Mouse (Mus musculus) forebrain, postnatal 0 days (tissue): ENCODE results near the gene Barx2. TPM values are rescaled to one million over a fixed set of nuclear protein-coding genes. Genes with fewer than 3 reads are reported as not detected.
A peak's percentile ranks its signal among the peaks of the same experiment; 100 is the strongest.

Experiments
- ATAC-seq: fragments of 200-750 bp; cut with Nextera tagmentation; 2 replicates; pipeline ENCODE4 v1.8.0; 2017; ENCODE audit warnings: mild to moderate bottlenecking, moderate library complexity
- DNase-seq: peaks from one replicate; pipeline ENCODE4 v3.0.0-alpha.2; 2015
- H3K27ac ChIP-seq: fragments of 300-500 bp; sonication (generic); 2 replicates; pipeline ENCODE4 v1.5.1; 2014; ENCODE audit warnings: low read depth, mild to moderate bottlenecking, antibody characterized with exemption, low read length, moderate library complexity, mixed read lengths
- H3K27me3 ChIP-seq: fragments of 300-500 bp; sonication (generic); 2 replicates; pipeline ENCODE4 v1.6.1; 2014; ENCODE audit warnings: mild to moderate bottlenecking, low read length, mixed read lengths; ENCODE audit not compliant: insufficient read depth
- H3K36me3 ChIP-seq: fragments of 300-500 bp; sonication (generic); 2 replicates; pipeline ENCODE4 v1.6.1; 2014; ENCODE audit warnings: mild to moderate bottlenecking, moderate library complexity; ENCODE audit not compliant: insufficient read depth
- H3K4me1 ChIP-seq: fragments of 300-500 bp; sonication (generic); 2 replicates; pipeline ENCODE4 v1.6.1; 2014; ENCODE audit warnings: antibody characterized with exemption; ENCODE audit not compliant: insufficient read depth
- H3K4me2 ChIP-seq: fragments of 300-500 bp; sonication (generic); 2 replicates; pipeline ENCODE4 v1.6.1; 2014; ENCODE audit warnings: low read depth, mild to moderate bottlenecking, moderate library complexity
- H3K4me3 ChIP-seq: fragments of 300-500 bp; sonication (generic); 2 replicates; pipeline ENCODE4 v1.5.1; 2014; ENCODE audit warnings: low read depth, low read length, mixed read lengths
- H3K9ac ChIP-seq: fragments of 300-500 bp; sonication (generic); 2 replicates; pipeline ENCODE4 v1.6.1; 2014; ENCODE audit warnings: mild to moderate bottlenecking
- H3K9me3 ChIP-seq: fragments of 300-500 bp; sonication (generic); 2 replicates; pipeline ENCODE4 v1.6.1; 2016; ENCODE audit warnings: low read length
- CTCF ChIP-seq: sonication (generic); IDR thresholded peaks from 2 replicates; pipeline ENCODE4 v1.5.1; 2016; ENCODE audit warnings: antibody characterized with exemption, control low read depth, low read depth
- WGBS: fragments of 180-500 bp; shearing (Covaris S2); extraction: QIAGEN DNeasy Blood & Tissue Kit; methylation state at CpG from one replicate; pipeline ENCODE4 v1.1.7; 2014; 5-methylcytosine and 5-hydroxymethylcytosine counted together
- polyA plus RNA-seq: library from polyadenylated mRNA; unstranded; fragments of >200 nt; fragmentation: Nextera tagmentation; extraction: Ambion mirVana; gene quantifications from 2 replicates; pipeline ENCODE4 v1.2.1, GENCODE M21; 2015
- total RNA-seq: library from RNA; depleted of rRNA; stranded (reverse); fragments of >200 nt; gene quantifications from 2 replicates; pipeline ENCODE4 v1.2.3, GENCODE M21; 2014

Barx2 gene
- total and polyA plus RNA-seq, 2 experiments from 2014 or later = 0.19 to 1.0 TPM

DNA sequence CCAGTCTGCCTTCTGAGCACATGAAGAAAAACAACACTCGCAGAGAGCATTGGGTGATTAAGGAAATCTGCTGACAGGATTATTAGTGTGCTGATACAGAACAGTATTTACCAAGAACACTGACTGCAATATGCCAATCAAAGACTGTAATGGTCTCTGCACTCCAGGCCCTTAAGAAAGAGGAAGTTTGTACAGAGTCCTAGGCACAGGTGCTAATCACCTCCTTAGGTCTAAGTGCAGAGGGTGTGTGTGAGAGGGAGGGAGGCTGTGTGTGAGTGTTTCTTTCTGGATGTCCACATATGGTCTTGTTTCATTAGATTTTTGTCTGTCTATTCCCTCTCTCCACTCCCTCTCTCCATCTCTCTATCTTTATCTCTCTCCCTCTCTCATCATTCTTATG lies 6.5 kb upstream of the Barx2 start:
- DNase-seq (no peak), ATAC-seq (no peak)
- TF ChIP-seq CTCF = no peak

DNA sequence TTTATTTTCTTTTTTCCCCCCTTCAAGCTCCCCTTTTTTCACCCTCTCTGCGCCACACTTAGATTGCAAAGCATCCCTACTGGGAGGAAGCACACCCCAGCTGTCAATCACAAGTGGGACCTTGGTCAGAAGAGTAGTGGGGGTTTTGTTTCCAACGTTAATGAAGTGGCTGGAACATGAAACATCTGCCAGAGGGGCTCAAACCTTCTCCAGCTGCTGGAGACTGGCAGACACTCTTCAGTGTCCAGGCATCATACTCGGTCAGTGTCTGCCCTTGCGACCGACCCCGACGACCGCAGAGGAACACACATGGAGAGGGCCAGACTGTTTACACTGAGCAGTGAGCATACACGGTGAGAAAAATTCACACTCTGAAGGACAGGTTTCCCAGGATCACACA lies 3.2 kb upstream of the Barx2 start:
- DNase-seq (no peak), ATAC-seq (no peak)
- H3K9me3 ChIP-seq = no peaks in the 10 kb centered on the region
- H3K4me3 ChIP-seq = no peak overlapping the region
- no peak overlapping the region for H3K27ac ChIP-seq
- H3K27me3 ChIP-seq = peaks cover 75% of the 10 kb centered on the region
- no peak overlapping the region for H3K9ac ChIP-seq
- no peaks in the 10 kb centered on the region for H3K36me3 ChIP-seq
- no peak overlapping the region for H3K4me2 ChIP-seq
- peaks cover 7% of the 10 kb centered on the region; the same call in 1 of the 2 replicates for H3K4me1 ChIP-seq
- 12% methylated on average over 9 of the region's 9 CpGs for WGBS
- no peak for TF ChIP-seq CTCF

More for the DNA sequence above, 6.5 kb upstream of the Barx2 start:
- Histone ChIP-seq H3K4me2 (no peak overlapping the region), H3K27me3 (peaks cover 43% of the 10 kb centered on the region), H3K36me3 (no peaks in the 10 kb centered on the region), H3K9ac (no peak overlapping the region), H3K4me3 (no peak overlapping the region), H3K9me3 (no peaks in the 10 kb centered on the region), H3K27ac (no peak overlapping the region), H3K4me1 (peaks cover 2% of the 10 kb centered on the region; the same call in 1 of the 2 replicates)
- 44% methylated on average over 1 of the region's 1 CpGs for WGBS

DNA sequence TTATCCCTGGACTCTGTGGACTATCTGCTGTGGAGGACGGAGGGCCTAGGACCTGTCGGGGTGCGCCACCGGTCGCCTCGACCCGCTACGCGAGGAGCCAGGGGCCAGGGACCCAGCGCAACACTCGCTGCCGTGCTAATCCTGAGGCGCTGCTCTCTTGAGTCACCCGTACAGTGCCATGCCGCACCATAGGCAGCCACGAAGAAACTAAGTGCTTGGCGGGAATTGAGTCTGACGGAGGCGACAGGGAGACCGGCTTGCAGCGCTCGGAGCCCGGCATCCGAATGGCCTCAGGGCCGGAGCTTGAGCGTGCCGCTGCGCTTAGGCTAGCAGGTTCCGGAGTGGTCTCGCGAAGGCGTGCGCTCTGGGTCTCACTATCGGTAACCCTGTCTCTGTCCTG lies 1.6 kb upstream of the Barx2 start:
- Histone ChIP-seq H3K4me3 (peak overlapping the region; percentile 58), H3K4me1 (peaks cover 7% of the 10 kb centered on the region; the same call in 1 of the 2 replicates), H3K4me2 (peak overlapping the region; percentile 99), H3K9ac (no peak overlapping the region), H3K36me3 (no peaks in the 10 kb centered on the region), H3K27ac (no peak overlapping the region), H3K9me3 (no peaks in the 10 kb centered on the region), H3K27me3 (peaks cover 88% of the 10 kb centered on the region)
- WGBS = 1% methylated on average over 34 of the region's 34 CpGs
- TF ChIP-seq CTCF = no peak
- DNase-seq (peak; percentile 43), ATAC-seq (peak; percentile 62)

DNA sequence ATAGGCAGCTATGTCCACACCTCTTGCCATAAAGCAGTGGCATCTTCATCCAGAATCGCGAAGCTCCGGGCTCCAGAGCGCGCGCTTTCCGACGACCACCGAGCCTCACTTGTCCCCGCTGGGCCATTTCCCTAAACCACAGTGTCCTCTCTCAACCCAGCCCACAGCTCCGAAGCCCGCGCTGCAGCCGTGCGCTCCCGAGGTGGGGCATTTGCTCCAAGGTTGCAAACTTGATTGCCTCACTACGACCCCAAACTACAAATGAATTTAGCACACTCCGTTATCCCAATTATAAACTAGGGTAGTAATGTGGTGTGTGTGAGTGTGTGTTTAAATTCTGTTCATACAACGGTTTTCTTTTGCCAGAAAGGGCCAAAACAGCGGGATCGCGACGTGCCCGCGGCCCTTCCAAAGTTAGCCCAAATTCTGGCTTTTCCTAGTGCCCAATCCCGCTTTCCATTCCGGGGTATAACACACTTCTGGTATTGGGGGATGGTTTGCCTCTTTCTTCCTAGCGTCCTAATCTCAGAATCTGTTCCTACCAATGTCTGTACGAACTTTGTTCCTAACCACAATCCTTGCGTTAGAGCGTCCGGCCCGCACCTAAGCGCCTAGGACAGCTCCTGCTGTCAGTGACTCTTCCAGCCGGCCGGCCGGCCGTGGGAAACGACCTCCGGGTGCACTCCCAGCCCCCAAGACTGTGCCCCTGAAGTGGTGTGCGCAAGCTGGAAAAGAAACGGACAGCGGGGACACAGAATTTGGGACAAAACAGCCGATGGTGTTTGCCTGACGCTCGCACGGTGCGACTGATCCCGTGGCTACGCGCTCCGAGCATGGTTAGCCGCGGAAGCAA lies 703 bp upstream of the Barx2 start:
- peak overlapping the region; percentile 52; the same call in 1 of the 2 replicates for H3K9ac ChIP-seq
- H3K36me3 ChIP-seq = no peaks in the 10 kb centered on the region
- H3K27me3 ChIP-seq = peaks cover 84% of the 10 kb centered on the region
- H3K27ac ChIP-seq = no peak overlapping the region
- ATAC-seq (peak; percentile 7; the same call in 1 of the 2 replicates), DNase-seq (peak; percentile 26)
- H3K4me2 ChIP-seq = peak overlapping the region; percentile 99
- peak overlapping the region; percentile 58 for H3K4me3 ChIP-seq
- under 1% methylated on average over 54 of the region's 54 CpGs for WGBS
- peaks cover 7% of the 10 kb centered on the region; the same call in 1 of the 2 replicates for H3K4me1 ChIP-seq
- TF ChIP-seq CTCF = no peak
- H3K9me3 ChIP-seq = no peaks in the 10 kb centered on the region

DNA sequence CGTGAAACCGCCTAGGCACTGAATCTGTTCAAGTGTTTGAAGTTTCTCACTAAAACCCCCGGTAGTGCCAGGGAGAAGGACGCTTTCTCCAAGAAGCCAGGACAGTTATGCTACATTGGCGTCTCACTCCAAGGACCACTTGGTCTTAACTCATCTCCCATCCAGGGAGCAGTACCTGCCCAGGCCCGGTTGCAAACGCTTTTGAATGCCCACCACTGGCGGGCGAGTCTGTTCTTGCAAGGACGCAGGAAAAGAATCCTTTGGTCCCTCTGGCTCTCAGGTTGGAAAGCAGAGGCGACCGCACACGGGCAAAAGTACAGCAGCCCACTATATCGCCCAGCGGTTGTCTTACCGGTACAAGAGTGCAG lies 725 bp downstream of the Barx2 start:
- Histone ChIP-seq H3K4me2 (peak overlapping the region; percentile 99), H3K27me3 (peaks cover 82% of the 10 kb centered on the region), H3K36me3 (no peaks in the 10 kb centered on the region), H3K4me3 (peak overlapping the region; percentile 58), H3K9me3 (no peaks in the 10 kb centered on the region), H3K4me1 (peaks cover 7% of the 10 kb centered on the region; the same call in 1 of the 2 replicates), H3K9ac (no peak overlapping the region), H3K27ac (no peak overlapping the region)
- ATAC-seq (no peak), DNase-seq (no peak)
- WGBS = 3% methylated on average over 16 of the region's 16 CpGs
- no peak for TF ChIP-seq CTCF

DNA sequence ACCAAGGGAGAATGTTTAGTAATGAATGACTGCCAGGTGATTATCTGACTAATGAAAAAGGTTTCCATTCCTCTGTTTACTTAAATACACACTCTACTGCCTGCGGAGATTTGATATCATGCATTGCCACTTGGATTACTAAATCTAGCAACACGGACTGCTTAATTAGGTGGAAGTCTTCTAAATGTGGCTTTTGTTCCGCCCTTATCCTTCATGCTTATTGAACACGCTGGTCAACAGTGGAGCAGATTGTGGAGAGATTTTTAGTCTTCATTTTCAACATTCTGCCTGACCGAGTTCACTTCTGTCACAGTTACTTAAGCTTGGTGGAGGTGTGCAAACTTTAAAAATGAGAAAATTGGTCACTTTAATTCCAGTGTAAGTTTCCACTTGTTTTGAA lies 3.0 kb downstream of the Barx2 start:
- DNase-seq (no peak), ATAC-seq (no peak)
- WGBS = 23% methylated on average over 5 of the region's 5 CpGs
- no peaks in the 10 kb centered on the region for H3K36me3 ChIP-seq
- H3K27ac ChIP-seq = no peak overlapping the region
- H3K4me3 ChIP-seq = no peak overlapping the region
- no peak overlapping the region for H3K4me2 ChIP-seq
- H3K9ac ChIP-seq = no peak overlapping the region
- peaks cover 59% of the 10 kb centered on the region for H3K27me3 ChIP-seq
- no peaks in the 10 kb centered on the region for H3K9me3 ChIP-seq
- H3K4me1 ChIP-seq = peaks cover 7% of the 10 kb centered on the region; the same call in 1 of the 2 replicates
- no peak for TF ChIP-seq CTCF

DNA sequence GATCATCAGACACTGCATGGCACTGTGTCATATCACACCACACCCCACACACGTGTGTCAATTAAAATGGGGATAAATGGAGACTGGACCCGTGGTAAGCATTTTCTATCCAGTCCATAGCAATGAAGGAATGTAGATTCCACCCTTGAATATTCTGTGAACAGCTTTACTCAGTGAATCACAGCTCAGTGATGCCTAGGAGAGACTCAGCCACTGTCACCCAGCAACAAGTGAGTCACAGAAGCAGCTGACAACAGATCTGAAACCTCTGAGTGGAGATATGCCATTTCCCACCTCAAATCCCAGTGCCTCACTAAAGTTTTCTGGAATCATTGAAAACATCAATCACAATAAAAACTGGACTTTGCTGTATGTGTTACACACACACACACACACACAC lies 11.5 kb downstream of the Barx2 start:
- Histone ChIP-seq H3K9ac (no peak overlapping the region), H3K36me3 (no peaks in the 10 kb centered on the region), H3K27ac (no peak overlapping the region), H3K4me3 (no peak overlapping the region), H3K9me3 (no peaks in the 10 kb centered on the region), H3K4me1 (no peaks in the 10 kb centered on the region), H3K27me3 (no peaks in the 10 kb centered on the region; the same call in 1 of the 2 replicates), H3K4me2 (no peak overlapping the region)
- DNase-seq (no peak), ATAC-seq (no peak)
- 83% methylated on average over 2 of the region's 2 CpGs for WGBS
- TF ChIP-seq CTCF = no peak
